Mouse (Mus musculus) bone marrow macrophage, adult 2 months (primary cell): ENCODE results near the gene Pls1.

Experiments used
- CTCF ChIP-seq: IDR thresholded peaks from 2 replicates; pipeline ENCODE4 v1.5.1; 2012; ENCODE audit warnings: low read depth, mild to moderate bottlenecking, low read length, moderate library complexity
- POLR2A ChIP-seq: IDR thresholded peaks from 2 replicates; pipeline ENCODE4 v1.6.1; 2012; ENCODE audit warnings: mild to moderate bottlenecking, low read depth, low read length, borderline replicate concordance

GRCm38 (mm10) chr9:95856004-95856403, 10.9 kb upstream of the Pls1 start:
- TF ChIP-seq CTCF: no peak
- TF ChIP-seq POLR2A: no peak
